Mouse (Mus musculus) adrenal gland, postnatal 10 days (tissue): ENCODE results near the gene Gm3417. TPM values are rescaled to one million over a fixed set of nuclear protein-coding genes. Genes with fewer than 3 reads are reported as not detected.
"Not testable (repeated sequence)": the region's sequence is repeated elsewhere in the genome, so short reads cannot be mapped to it uniquely, and the experiment has no call there.

Experiments
- DNase-seq: peaks from one replicate; pipeline ENCODE4 v3.0.0; 2021; ENCODE audit warnings: mixed read lengths
- long read RNA-seq, 2 experiments: library from polyadenylated mRNA; stranded (forward); transcript quantifications; one replicate each; pipeline ENCODE4 v2.0.0; 2021
- total RNA-seq, 2 experiments: library from RNA; stranded (reverse); gene quantifications; 2 replicates each; pipeline ENCODE4 v1.2.3; 2021

Gm3417 gene
- total RNA-seq, result not detected
- long read RNA-seq, experiment 1, result 0 reads
- long read RNA-seq, experiment 2, partial matches to known transcripts, result 0 of 2 reads
- long read RNA-seq, experiment 2, other reads (novel, unspliced or antisense), result 1 of 2 reads

DNA sequence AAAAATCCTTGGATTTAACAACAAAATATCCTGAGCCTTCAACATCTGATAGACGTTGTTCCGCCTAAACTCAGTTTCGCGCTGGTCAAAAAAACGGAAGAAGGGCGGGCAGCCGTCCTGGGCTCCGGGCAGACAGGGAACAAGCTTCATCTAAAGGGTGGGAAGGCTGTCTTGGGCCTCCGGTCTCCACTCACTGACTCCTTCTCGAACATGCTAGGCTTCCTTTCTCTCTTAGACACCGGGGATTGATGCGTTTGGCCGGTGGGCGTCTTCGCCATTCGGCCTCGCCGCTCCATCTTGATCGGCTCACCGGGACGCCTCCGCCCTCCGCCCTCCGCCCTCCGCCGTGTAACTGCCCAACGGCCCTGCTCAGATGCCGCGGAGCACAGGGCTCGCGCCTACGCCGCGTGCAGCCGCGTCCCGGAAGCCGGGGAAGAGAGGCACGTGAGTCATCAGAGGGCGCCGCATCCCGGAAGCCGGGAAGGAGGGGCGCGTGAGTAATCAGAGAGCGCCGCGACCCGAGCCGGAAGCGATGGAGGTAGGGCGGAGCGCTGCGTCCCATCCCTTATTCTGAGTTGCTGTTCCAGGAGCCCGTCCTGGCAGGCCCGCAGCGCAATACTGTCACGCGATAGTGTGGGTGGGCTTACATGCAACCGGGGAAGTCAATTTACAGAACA lies at the start of gene Gm3417, which contains the start of gene 9030025P20Rik:
Gene Gm3417 (minus strand): TSS at position 429 of the 677 bp plus-strand sequence.
Gene 9030025P20Rik (plus strand): TSS at position 107 of the 677 bp plus-strand sequence.
- not testable (repeated sequence) for DNase-seq

DNA sequence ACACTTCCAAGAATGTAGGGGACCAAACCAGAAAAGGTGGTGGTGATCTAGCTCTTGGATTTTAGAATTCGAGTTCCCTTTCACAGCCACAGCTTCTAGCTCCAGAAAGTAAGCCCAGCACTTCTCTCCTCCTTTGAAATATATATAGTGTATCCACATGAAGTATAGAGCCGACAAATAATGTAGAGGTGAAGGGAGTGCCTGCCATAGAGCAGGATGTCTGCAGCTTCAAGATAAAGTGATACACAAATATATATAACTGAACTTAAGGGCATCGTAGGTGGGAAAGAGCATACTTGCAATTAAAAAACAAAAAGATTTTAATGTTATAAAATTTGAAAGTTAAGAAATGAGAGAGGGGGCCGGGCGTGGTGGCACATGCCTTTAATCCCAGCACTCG lies 46.9 kb upstream of the Gm3417 start:
- DNase-seq, result not testable (repeated sequence)

DNA sequence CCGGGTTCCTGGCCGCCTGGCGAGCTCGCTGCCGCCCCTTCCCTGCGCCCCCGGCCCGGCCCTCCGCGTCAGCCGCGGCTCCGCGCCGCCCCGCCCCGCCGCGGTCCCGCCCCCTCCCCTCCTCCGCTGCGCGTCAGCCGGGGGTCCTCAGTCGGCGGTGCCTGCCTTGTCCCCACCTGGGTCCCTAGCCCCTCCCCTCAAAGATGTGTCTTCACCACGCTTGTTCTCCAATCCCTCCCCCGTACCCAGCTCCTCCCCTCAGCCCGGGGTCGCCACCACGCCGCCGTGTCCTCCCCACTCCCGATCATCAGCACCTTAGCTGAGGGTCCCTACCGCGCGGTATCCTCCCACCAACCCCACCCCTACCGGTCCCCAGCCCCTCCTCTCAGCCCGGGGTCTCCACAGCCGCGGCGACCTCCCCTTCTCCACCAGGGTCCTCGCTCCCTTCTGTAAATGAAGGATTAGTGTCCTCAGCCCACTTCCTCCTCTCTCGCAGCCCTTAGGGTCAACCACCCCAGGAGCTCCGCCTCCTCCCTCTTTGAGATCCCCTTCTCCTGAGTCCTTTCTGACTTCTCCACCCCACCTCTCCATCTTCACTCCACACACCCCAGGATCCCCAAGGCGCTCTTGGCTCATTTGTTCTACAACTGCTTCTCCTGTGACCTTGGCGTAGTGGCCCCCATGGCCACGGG lies 46.1 kb upstream of the Gm3417 start:
- DNase-seq, result not testable (repeated sequence)

DNA sequence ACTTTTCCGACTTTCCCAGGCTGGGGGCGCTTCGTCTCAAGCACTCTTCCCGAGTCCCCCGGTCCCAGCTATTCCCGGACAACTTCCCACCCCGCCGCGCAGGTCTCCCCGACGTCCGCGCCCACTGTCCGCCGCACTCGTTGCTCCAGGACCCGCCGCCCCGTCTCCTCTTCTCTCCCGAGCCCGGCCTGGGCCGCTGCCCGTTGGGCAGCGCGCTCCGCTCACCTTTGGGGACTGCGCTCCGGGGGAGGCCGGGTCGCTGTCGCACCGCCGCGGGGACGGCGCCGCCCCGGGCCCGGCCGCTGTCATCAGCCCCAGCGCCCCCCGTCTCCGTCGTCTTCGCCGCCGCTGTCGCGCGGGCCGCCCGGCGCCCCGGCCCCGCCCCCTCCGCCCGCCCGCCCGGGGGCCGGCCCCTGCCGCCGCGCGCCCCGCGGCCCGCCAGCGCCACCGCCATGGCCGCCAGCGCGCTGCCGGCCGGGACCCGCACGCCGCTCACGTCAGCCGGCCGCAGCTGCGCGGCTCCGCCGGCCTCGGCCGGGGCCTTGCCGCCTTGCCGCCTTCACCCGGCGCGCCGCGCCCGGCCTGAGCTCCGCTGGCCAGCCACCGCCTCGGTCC lies 45.4 kb upstream of the Gm3417 start:
- DNase-seq, result not testable (repeated sequence)

DNA sequence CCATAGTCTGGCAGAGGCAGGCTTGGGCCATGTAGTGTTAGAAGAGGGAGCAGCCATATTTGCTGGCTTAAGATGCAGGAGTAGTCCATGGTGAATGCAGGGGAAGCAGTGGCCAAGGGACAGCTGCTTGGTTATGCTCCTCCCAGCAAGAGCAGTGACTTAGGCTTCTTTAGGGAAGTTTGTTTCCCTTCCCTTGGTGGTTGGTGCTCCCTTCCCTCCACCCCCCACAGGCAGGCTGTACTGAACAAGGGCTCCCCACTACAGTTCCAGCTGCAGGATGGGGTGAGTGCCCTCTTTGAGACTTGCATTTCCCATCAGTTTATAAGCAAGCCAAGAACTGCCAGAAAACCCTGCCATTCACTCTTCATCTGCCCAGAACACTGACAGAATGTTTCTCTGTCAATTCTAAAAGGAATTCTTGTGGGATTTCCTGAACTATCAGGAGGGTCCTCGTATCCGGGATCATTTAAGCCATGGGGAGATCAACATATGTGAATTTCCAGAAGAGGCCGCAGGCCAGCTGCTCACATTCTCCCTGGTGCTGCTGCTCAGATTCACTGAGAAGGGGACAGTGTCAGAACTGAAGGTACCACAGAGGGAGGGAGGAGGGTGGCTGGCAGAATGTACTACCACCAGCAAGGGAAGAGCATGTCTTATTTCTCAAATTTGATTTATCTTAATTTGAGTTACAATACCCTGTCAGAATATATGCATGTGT lies 43.1 kb upstream of the Gm3417 start:
- peak; percentile 13 for DNase-seq

DNA sequence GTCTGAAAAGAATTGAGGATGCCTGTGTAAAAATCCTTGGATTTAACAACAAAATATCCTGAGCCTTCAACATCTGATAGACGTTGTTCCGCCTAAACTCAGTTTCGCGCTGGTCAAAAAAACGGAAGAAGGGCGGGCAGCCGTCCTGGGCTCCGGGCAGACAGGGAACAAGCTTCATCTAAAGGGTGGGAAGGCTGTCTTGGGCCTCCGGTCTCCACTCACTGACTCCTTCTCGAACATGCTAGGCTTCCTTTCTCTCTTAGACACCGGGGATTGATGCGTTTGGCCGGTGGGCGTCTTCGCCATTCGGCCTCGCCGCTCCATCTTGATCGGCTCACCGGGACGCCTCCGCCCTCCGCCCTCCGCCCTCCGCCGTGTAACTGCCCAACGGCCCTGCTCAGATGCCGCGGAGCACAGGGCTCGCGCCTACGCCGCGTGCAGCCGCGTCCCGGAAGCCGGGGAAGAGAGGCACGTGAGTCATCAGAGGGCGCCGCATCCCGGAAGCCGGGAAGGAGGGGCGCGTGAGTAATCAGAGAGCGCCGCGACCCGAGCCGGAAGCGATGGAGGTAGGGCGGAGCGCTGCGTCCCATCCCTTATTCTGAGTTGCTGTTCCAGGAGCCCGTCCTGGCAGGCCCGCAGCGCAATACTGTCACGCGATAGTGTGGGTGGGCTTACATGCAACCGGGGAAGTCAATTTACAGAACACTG lies 31.3 kb upstream of the Gm3417 start, which contains the start of gene Gm3435:
Gene Gm3435 (plus strand): TSS at position 471 of the 708 bp plus-strand sequence.
- DNase-seq, result not testable (repeated sequence)

DNA sequence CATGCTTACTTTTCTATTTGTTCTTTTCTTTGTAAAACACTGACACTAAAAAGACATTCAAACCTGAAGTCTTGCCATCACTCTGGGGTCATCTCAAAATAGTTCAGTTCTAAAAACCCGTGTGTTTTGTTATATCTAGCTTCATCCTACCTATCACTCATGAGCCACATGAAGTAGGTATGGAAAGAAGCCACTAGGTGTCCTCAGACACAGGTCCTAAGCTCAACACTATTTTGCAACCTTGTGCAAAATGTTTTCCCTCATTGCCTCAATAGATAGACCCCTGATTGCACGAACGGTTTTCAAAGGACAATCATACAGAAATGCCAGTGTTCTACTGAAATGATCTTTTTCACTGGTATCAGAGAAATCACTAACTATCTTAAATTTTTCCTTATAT lies 30.5 kb upstream of the Gm3417 start:
- not testable (repeated sequence) for DNase-seq

DNA sequence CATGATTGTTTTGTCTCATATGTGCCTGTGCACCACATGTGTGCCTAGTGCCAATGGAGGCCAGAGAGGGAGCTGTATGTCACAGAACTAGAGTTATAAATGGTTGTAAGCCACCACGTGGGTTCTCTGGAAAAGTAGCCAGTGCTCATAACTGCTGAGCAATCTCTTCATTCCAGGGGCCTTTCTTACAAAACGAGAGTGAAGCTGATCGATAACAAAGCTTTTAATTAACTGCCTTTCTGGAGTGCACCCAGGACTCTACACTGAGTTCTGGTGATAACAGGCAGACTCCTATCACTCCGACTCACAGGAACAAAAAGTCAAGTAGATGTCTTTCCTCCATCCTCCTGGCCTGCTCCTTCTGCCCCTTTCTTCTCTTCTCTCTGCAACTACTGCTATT lies 21.5 kb upstream of the Gm3417 start:
- not testable (repeated sequence) for DNase-seq

DNA sequence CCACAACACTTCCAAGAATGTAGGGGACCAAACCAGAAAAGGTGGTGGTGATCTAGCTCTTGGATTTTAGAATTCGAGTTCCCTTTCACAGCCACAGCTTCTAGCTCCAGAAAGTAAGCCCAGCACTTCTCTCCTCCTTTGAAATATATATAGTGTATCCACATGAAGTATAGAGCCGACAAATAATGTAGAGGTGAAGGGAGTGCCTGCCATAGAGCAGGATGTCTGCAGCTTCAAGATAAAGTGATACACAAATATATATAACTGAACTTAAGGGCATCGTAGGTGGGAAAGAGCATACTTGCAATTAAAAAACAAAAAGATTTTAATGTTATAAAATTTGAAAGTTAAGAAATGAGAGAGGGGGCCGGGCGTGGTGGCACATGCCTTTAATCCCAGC lies 15.6 kb upstream of the Gm3417 start:
- not testable (repeated sequence) for DNase-seq

DNA sequence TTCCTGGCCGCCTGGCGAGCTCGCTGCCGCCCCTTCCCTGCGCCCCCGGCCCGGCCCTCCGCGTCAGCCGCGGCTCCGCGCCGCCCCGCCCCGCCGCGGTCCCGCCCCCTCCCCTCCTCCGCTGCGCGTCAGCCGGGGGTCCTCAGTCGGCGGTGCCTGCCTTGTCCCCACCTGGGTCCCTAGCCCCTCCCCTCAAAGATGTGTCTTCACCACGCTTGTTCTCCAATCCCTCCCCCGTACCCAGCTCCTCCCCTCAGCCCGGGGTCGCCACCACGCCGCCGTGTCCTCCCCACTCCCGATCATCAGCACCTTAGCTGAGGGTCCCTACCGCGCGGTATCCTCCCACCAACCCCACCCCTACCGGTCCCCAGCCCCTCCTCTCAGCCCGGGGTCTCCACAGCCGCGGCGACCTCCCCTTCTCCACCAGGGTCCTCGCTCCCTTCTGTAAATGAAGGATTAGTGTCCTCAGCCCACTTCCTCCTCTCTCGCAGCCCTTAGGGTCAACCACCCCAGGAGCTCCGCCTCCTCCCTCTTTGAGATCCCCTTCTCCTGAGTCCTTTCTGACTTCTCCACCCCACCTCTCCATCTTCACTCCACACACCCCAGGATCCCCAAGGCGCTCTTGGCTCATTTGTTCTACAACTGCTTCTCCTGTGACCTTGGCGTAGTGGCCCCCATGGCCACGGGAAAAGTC lies 14.7 kb upstream of the Gm3417 start:
- DNase-seq, result not testable (repeated sequence)

DNA sequence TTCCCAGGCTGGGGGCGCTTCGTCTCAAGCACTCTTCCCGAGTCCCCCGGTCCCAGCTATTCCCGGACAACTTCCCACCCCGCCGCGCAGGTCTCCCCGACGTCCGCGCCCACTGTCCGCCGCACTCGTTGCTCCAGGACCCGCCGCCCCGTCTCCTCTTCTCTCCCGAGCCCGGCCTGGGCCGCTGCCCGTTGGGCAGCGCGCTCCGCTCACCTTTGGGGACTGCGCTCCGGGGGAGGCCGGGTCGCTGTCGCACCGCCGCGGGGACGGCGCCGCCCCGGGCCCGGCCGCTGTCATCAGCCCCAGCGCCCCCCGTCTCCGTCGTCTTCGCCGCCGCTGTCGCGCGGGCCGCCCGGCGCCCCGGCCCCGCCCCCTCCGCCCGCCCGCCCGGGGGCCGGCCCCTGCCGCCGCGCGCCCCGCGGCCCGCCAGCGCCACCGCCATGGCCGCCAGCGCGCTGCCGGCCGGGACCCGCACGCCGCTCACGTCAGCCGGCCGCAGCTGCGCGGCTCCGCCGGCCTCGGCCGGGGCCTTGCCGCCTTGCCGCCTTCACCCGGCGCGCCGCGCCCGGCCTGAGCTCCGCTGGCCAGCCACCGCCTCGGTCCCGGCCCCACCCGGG lies 14.0 kb upstream of the Gm3417 start:
- DNase-seq, result not testable (repeated sequence)

DNA sequence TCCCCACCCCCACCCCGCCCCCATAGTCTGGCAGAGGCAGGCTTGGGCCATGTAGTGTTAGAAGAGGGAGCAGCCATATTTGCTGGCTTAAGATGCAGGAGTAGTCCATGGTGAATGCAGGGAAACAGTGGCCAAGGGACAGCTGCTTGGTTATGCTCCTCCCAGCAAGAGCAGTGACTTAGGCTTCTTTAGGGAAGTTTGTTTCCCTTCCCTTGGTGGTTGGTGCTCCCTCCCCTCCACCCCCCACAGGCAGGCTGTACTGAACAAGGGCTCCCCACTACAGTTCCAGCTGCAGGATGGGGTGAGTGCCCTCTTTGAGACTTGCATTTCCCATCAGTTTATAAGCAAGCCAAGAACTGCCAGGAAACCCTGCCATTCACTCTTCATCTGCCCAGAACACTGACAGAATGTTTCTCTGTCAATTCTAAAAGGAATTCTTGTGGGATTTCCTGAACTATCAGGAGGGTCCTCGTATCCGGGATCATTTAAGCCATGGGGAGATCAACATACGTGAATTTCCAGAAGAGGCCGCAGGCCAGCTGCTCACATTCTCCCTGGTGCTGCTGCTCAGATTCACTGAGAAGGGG lies 11.6 kb upstream of the Gm3417 start:
- not testable (repeated sequence) for DNase-seq

DNA sequence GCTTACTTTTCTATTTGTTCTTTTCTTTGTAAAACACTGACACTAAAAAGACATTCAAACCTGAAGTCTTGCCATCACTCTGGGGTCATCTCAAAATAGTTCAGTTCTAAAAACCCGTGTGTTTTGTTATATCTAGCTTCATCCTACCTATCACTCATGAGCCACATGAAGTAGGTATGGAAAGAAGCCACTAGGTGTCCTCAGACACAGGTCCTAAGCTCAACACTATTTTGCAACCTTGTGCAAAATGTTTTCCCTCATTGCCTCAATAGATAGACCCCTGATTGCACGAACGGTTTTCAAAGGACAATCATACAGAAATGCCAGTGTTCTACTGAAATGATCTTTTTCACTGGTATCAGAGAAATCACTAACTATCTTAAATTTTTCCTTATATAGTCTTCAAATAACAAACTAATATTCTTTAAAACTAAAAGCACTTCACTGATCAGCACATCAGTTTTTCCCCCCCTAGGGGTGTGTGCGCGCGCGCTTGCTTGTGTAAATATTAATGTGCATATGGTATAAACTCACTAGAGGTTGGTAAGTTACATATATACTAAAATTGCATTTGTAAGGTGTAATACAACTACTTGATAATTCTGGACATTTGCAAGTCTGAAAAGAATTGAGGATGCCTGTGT lies 750 bp downstream of the Gm3417 start:
- DNase-seq, result not testable (repeated sequence)

DNA sequence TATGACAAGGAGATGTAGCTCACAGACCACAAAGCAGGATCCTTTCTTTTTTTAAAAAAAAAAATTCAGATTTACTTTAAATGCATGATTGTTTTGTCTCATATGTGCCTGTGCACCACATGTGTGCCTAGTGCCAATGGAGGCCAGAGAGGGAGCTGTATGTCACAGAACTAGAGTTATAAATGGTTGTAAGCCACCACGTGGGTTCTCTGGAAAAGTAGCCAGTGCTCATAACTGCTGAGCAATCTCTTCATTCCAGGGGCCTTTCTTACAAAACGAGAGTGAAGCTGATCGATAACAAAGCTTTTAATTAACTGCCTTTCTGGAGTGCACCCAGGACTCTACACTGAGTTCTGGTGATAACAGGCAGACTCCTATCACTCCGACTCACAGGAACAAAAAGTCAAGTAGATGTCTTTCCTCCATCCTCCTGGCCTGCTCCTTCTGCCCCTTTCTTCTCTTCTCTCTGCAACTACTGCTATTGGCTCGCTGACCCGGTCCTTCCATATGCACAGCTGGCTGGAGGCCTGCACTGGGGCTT lies 10.1 kb downstream of the Gm3417 start:
- not testable (repeated sequence) for DNase-seq

DNA sequence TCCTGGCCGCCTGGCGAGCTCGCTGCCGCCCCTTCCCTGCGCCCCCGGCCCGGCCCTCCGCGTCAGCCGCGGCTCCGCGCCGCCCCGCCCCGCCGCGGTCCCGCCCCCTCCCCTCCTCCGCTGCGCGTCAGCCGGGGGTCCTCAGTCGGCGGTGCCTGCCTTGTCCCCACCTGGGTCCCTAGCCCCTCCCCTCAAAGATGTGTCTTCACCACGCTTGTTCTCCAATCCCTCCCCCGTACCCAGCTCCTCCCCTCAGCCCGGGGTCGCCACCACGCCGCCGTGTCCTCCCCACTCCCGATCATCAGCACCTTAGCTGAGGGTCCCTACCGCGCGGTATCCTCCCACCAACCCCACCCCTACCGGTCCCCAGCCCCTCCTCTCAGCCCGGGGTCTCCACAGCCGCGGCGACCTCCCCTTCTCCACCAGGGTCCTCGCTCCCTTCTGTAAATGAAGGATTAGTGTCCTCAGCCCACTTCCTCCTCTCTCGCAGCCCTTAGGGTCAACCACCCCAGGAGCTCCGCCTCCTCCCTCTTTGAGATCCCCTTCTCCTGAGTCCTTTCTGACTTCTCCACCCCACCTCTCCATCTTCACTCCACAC lies 16.9 kb downstream of the Gm3417 start:
- not testable (repeated sequence) for DNase-seq

DNA sequence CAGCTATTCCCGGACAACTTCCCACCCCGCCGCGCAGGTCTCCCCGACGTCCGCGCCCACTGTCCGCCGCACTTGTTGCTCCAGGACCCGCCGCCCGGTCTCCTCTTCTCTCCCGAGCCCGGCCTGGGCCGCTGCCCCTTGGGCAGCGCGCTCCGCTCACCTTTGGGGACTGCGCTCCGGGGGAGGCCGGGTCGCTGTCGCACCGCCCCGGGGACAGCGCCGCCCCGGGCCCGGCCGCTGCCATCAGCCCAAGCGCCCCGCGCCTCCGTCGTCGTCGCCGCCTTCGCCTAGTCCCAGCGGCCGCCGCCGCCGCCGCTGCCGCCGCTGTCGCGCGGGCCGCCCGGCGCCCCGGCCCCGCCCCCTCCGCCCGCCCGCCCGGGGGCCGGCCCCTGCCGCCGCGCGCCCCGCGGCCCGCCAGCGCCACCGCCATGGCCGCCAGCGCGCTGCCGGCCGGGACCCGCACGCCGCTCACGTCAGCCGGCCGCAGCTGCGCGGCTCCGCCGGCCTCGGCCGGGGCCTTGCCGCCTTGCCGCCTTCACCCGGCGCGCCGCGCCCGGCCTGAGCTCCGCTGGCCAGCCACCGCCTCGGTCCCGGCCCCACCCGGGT lies 17.5 kb downstream of the Gm3417 start, which contains the start of gene Phf10:
Gene Phf10 (minus strand): TSS at position 323 of the 606 bp plus-strand sequence.
- DNase-seq, result peak; percentile 60

DNA sequence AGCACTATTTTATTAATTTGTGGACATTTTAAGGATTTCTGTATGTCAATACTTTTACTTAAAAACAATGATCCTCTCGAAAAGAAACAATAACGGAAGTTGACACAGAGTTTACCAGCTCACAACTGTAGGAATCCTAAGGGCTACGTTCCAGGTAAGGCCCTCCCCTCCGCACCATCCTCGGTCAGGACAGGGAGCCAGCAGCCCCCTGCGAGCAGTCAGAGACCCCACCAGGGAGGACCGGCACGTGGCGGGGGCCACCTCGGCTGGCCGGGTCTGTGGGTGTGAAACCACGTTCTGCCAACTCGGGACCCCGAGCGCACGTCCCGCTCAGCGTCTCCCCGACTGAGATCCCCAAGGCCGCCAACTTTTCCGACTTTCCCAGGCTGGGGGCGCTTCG lies 18.1 kb downstream of the Gm3417 start:
- DNase-seq, result peak; percentile 29

DNA sequence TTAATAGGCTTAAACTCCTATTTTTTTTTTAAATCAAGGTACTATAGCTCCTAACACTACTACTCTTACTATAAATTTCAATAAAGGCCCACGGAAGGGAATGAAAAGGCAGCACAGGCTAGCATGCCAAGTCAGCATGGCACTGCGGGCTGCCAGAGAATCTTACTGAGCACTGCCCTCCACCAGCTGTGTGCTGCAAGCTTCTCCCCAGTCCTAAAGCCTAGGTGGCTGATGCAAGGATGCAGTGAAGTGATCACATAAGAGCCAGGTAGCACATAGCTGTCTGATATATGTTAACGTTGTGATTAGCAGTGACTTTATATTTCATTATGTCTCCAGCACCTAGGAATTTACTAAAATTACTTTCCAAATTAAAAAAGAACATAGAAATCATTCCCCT lies 18.6 kb downstream of the Gm3417 start:
- peak; percentile 16 for DNase-seq
